Mouse (Mus musculus) embryo, embryonic 11 days (tissue): ENCODE results near the gene Tmem251.

Experiments
- DNase-seq: peaks from one replicate; pipeline ENCODE4 v3.0.0-alpha.2; 2015

The Tmem251 gene

GRCm38 (mm10) chr12:102713153-102713865, 30.3 kb upstream of the Tmem251 start:
- no peak for DNase-seq

- DNase-seq: no peak
Observed at GRCm38 (mm10) chr12:102714116-102714515, 29.4 kb upstream of the Tmem251 start.

DNA sequence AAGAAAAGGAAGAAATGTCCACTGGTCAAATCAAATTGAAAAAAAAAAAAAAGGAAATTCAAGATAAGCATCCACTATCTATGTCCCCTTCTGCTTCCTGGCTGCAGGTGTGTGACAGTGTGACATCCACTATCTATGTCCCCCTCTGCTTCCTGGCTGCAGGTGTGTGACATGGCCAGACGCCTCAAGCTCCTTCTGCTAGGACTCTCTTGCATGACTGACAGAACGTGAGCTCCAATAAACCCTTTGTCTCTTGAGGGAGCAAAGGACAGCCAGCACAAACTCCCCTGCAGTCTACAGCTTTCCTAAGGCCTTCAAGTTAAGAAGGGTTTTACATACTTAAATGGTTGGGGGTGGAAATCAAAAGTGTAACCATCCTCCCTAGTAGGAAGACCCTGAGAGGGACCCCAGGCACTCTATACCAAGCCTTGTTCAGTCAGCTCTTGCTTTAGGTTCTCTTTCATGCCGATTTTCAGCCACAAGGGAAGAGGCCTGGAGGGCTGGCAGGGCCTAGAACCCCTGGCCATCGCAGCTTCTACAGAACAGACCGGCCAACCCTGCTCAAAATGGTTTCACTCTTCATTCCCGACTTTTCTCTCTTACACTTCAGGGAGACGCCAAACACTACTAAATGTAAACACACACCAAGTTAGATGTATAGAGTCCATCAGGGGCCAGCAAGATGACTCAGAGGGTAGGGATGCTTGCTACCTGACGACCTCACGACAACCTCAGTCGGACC, 28.7 kb upstream of the Tmem251 start:
- no peak for DNase-seq

DNA sequence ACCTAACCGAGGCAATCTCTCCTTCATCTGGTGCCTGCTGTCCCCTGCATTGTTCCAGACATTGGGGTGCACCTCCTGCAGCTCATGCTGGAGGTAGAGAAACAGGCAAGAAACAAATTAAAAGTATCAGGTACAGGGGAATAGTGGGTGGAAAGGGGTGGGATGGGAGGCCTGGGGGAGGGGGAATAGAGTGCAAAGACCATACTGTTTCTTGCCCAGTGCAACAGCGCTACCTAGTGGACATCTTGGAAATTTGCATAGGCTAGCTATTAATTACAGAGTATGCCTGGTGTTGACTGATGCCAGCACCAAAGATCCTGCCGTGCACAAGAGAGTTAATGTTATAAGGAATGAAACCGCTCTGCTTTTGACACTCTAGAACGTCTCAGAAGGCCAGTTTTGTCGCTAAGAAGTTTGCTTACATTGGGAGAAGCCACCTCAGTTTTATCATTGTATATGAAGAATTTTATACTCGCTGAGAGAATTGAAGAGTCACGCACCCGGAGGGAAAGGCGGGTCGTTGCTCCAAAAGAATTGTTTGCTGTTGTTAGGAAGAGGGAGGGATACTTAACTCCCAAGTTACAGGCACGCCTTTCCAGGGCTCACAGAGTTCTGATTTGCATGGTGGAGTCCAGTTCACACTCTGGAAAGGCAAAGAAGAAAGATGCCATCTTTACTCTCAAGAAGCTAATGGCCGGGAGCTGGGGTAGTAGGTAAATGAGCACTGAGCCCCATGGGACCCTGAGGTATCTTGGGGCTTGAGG, 23.8 kb upstream of the Tmem251 start:
- peak; percentile 78 for DNase-seq

DNA sequence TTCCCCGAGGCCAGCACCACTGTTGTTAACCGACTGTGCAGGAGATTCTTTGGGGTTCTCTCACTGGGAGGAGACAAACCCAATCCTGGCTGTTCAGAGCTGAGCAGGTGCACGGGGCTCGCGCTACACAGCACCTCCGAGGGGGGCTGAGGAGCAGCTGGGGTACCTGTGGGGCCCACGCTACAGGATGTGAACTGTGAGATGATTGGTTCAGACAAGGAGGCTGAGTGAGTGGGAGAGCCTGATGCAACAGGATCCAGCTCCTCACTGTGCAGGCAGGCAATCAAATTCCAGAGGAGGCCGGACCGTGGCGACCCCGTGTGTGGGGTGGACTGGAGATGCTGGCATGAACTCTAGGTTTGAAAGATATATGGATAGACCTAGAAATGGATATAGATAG, 21.1 kb upstream of the Tmem251 start:
- DNase-seq: no peak

GRCm38 (mm10) chr12:102722966-102723365, 20.6 kb upstream of the Tmem251 start:
- no peak for DNase-seq

DNA sequence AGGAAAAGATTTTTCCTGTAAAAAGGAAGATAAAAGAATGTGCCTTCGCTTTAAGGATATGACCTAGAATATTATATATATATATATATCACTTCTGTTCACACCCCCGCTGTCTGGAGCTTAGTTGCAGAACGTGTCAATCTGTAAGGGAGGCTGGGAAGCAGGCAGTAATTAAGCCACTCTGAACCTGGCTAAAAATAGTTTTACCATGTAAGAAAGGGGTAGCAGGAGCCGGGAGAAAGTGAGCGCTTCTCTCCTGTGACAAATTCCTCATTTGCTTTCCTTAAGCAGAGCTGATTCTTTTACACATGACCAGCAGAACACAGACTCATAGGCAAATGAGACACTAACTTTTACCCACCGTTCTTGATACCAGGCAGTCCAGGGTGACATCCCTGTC, 19.7 kb upstream of the Tmem251 start:
- DNase-seq: no peak

DNA sequence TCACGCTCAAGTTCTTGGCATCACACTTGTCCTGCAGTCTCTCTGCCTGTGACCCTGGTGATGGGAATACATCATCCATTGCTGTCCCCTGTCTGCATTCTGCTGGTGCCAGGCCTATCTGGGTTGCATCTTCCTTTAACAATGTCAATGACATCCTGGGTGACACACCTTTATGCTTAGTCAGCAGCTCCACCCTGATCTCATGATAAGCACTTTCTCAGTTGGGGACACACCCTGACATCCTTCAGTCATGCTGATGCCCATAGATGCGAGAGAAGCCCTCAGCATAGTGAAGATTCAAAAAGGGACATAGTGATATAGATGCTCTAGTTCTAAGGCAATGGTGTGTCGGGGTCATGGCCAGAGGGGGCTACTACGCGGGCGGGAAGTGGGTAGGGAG, 18.4 kb upstream of the Tmem251 start:
- DNase-seq: no peak

- no peak for DNase-seq
Observed at GRCm38 (mm10) chr12:102725761-102726175, 17.8 kb upstream of the Tmem251 start.

DNA sequence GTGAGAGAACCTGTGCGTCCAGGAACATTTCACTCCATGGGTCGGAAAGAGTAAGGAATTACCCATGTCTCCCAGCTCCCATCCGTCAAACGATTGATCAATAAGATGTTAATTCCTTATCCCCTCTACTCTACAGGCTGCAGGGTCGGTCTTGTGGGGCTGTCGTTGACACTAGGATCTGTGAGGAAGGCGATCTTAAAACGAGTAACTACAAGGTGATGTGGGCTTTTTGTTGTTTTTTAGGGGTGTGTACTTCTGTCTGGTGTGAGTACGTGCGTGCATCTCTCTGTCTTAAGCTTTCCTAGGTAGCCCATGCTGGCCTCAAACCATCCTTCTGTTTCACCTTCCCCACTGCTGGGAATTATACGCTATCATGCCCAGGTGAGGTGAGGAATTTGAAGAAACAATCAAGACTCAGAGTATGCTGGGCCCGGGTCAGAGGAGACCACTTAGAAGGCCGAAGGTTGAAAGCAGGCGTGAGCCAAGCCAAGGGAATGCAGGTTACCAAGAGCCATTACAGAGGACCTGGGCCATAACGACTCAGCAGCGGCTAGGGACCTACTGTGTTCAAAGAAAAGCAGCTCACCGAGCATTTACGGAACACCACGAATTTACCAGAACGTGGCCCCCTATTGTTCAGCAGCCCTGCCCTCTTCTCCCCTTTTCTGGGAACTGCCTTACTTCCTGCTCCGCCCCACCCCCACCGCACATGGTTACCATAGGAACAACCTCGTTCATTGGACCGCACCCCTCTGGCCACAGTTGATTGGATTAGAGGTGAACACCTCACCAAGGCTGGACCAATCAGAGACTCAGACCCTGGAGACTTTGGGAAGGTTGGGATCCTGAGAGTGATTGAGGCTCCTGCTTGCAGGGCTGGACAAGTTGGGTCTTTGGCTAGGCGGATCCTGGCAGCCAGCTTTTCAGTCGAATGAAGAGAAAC, 13.4 kb upstream of the Tmem251 start:
- DNase-seq: peak; percentile 95

GRCm38 (mm10) chr12:102730798-102731619, 12.6 kb upstream of the Tmem251 start:
- DNase-seq: peak; percentile 63

- DNase-seq: peak; percentile 72
Observed at GRCm38 (mm10) chr12:102733381-102733780, 10.2 kb upstream of the Tmem251 start.

- DNase-seq: no peak
Observed at GRCm38 (mm10) chr12:102739096-102739495, 4.5 kb upstream of the Tmem251 start.

DNA sequence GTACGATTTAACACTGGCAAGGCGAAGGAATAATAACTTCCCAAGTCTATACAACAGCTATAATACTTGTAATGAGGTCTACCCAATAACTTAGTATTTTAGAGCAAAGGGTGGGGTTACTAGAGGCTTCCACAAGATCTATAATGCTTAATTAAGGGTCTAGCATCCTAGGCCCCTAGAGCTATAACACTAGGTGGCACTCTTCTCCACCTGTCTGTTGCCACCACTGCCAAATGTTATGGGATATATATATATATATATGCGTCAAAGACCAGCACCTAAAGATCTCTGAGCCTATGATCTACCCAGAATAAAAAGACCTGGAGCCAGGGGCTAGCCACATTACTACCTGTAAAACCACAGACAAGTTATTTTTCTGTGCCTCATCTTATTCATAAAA, 3.3 kb upstream of the Tmem251 start:
- peak; percentile 37 for DNase-seq

- no peak for DNase-seq
Observed at GRCm38 (mm10) chr12:102742056-102742455, 1.5 kb upstream of the Tmem251 start.

DNA sequence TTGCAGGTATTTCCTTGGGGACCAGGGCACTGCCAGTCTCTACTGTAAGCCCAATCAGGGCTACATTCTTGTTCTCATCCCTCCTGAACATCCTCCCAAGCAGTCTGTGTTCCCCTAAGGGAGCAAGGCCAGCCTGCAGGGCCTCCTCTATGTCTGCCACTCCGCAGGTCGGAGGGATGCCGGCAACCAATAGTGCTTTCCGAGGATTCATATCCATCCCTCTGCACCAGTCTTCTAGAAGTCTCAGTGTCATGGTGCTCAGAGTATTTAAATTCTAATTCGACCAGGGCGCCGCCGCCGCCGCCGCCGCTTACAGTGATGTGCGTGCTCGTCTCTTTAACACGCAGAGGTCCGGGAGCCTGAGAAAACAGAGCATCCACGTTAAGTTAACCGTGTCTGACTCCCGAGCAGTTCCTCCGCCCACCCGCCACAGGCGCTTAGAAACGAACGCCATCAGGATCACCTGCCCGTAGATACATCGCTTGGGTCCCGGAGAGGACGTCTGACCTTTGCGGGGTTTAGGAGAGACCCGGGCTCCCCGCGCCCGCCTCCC, 450 bp upstream of the Tmem251 start:
- DNase-seq: no peak

GRCm38 (mm10) chr12:102744839-102745238, 1.3 kb downstream of the Tmem251 start:
- no peak for DNase-seq

DNA sequence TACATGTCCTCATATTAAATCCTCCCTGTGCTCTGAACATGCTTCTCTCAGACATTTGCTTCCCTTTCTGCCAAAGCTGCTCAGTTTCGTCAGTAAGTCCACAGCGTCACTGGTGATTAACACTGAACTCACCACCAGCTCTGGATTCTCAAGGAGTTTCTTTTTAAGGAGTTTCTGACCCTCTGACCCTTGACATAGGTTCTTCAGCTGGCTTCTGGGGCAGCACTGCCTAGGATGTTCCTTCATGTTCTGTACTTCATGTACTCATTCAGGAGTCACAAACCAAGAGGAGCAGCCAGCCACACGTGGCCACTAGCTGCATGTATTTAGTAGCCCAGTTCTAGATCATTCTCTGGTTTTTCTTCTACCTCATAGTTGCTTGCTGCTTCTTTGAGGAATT, 4.7 kb downstream of the Tmem251 start:
- no peak for DNase-seq

DNA sequence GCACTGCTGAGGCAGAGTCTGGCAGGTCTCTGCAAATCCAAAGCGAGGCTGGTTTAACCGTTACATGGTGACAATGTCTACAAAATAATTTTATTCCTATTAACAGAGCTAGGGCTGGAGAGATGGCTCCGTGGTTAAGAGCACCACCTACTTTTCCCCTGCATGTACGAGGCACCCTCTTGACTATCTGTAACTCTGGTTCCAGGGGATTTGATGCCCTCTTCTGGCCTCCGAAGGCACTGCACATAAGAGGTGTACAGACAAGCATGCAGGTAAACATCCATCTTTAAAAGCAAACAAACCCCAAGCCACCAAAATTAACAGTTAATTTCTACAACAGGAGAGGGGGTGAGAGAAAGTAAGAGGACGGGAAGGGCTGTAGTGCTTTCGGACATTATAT, 12.7 kb downstream of the Tmem251 start:
- peak; percentile 19 for DNase-seq

GRCm38 (mm10) chr12:102757055-102757688, 13.6 kb downstream of the Tmem251 start:
- peak; percentile 37 for DNase-seq
